Comparison of ENCODE assay signal across 25 mouse cellular contexts in genomic region chr8:71256545-71257232, GRCm38 (mm10). TPM values are rescaled to one million over a fixed set of nuclear protein-coding genes. Genes with fewer than 3 reads are reported as not detected.
DNase-seq lines count a peak whose midpoint lies in the region; ATAC-seq and TF ChIP-seq lines count a peak whose summit lies in the region.
"Had no signal": no experiment of that assay in that cellular context is flagged by ENCODE, and none has a peak within 500 bp of the region (broad histone marks: within the 10 kb centered on the region; RNA-seq: fewer than 3 reads in every experiment).

No protein-coding gene starts in this region.

- ATAC-seq in midbrain, embryonic 11.5 days (ENCODE audit: low FRiP score), result no peak
- ATAC-seq: intestine, postnatal 0 days had no signal

- no peaks in the 10 kb centered on the region for H3K9me3 ChIP-seq in midbrain, embryonic 11.5 days (ENCODE audit: control insufficient read depth, low read length)
- H3K9me3 ChIP-seq: forebrain, embryonic 12.5 days; heart, embryonic 13.5 days; hindbrain, embryonic 12.5 days; kidney, embryonic 15.5 days; midbrain, embryonic 12.5 days had no signal

- no peaks in the 10 kb centered on the region for H3K4me1 ChIP-seq in lung, adult 2 months (ENCODE audit: control insufficient read depth, insufficient read depth, low read length)
- H3K4me1 ChIP-seq in midbrain, embryonic 11.5 days (ENCODE audit: control insufficient read depth, insufficient read depth, low read length), result no peaks in the 10 kb centered on the region
- H3K4me1 ChIP-seq: forebrain, embryonic 12.5 days; heart, embryonic 13.5 days; hindbrain, embryonic 12.5 days; kidney, embryonic 15.5 days; midbrain, embryonic 12.5 days had no signal

- no peak overlapping the region for H3K27ac ChIP-seq in midbrain, embryonic 11.5 days (ENCODE audit: low read depth, low read length)
- H3K27ac ChIP-seq: forebrain, embryonic 12.5 days; gastrocnemius, adult 2 months; heart, adult 2 months; heart, embryonic 13.5 days; hindbrain, embryonic 12.5 days; kidney, embryonic 15.5 days; liver, embryonic 14.5 days; midbrain, embryonic 12.5 days had no signal

- TF ChIP-seq POLR2A in lung, adult 2 months (IDR thresholded peaks at IDR 0.05; ENCODE audit: borderline replicate concordance, extremely low read depth, low read depth, low read length), result peak; percentile 6; the same call in 1 of the 2 replicates

- no peak for TF ChIP-seq CTCF in lung, adult 2 months (IDR thresholded peaks at IDR 0.05; ENCODE audit: insufficient read depth, low read length)

- no peak overlapping the region for H3K4me2 ChIP-seq in midbrain, embryonic 11.5 days
- H3K4me2 ChIP-seq: forebrain, embryonic 12.5 days; heart, embryonic 13.5 days; hindbrain, embryonic 12.5 days; kidney, embryonic 15.5 days; midbrain, embryonic 12.5 days had no signal

- no peak overlapping the region for H3K4me3 ChIP-seq in lung, adult 2 months (replicated peaks; ENCODE audit: extremely low read depth, low read depth, low read length)
- H3K4me3 ChIP-seq in midbrain, embryonic 11.5 days (ENCODE audit: low read depth, low read length), result no peak overlapping the region
- H3K4me3 ChIP-seq: forebrain, embryonic 12.5 days; gastrocnemius, adult 2 months; heart, adult 2 months; heart, embryonic 13.5 days; hindbrain, embryonic 12.5 days; kidney, embryonic 15.5 days; midbrain, embryonic 12.5 days had no signal

- WGBS in lung, adult 2 months, result 69% methylated on average over 3 of the region's 3 CpGs
- 88% methylated on average over 3 of the region's 3 CpGs for WGBS in midbrain, embryonic 11.5 days

- peaks cover 2% of the 10 kb centered on the region; the same call in 1 of the 2 replicates for H3K36me3 ChIP-seq in midbrain, embryonic 11.5 days (ENCODE audit: control insufficient read depth, insufficient read depth, low read length)

- no peaks in the 10 kb centered on the region for H3K27me3 ChIP-seq in midbrain, embryonic 11.5 days (ENCODE audit: control insufficient read depth, insufficient read depth, low read length)
- H3K27me3 ChIP-seq: forebrain, embryonic 12.5 days; heart, embryonic 13.5 days; hindbrain, embryonic 12.5 days; kidney, embryonic 15.5 days; midbrain, embryonic 12.5 days had no signal

- peak; percentile 28 to 42 for DNase-seq in urinary bladder, postnatal 36 days (ENCODE audit: low spot score in 2 of 2)
- no peak for DNase-seq in urinary bladder, postnatal 25 days (ENCODE audit: low spot score)
- peak; percentile 68 for DNase-seq in lung, adult 2 months
- DNase-seq in lung, postnatal 25 days (ENCODE audit: low spot score), result peak; percentile 83
- DNase-seq in adrenal gland, postnatal 4 days (ENCODE audit: low spot score in 2 of 2), result no peak
- DNase-seq in thymus, postnatal 10 days (ENCODE audit: low spot score in 2 of 2), result no peak
- no peak for DNase-seq in kidney, postnatal 36 days
- no peak for DNase-seq in midbrain, embryonic 11.5 days (ENCODE audit: low spot score, missing footprints)
- DNase-seq: adrenal gland, adult 2 months; cerebellum, adult 11-12 months; cerebellum, postnatal 10 days; gastrocnemius, adult 2 months; heart, adult 2 months; heart, postnatal 14 days; kidney, postnatal 4 days; layer of hippocampus, adult 9-11 months; left cerebral cortex, postnatal 4 days; thymus, postnatal 25 days had no signal

- no peak overlapping the region for H3K9ac ChIP-seq in midbrain, embryonic 11.5 days (ENCODE audit: low read length)
- H3K9ac ChIP-seq: forebrain, embryonic 12.5 days; heart, embryonic 13.5 days; hindbrain, embryonic 12.5 days; kidney, embryonic 15.5 days; liver, embryonic 14.5 days; midbrain, embryonic 12.5 days had no signal

RNA-seq across cellular contexts. Expression of gene Myo9b, which starts 15.8 kb away (rescaled TPM):
- 32.7 and 37.6 TPM in 2 replicates for polyA plus RNA-seq in lung, adult 2 months (2012; rRNA removed)
- total RNA-seq in adrenal gland, postnatal 4 days (2021), result 10 to 100 TPM; 43.8 to 47.6 TPM
- polyA plus RNA-seq in midbrain, embryonic 11.5 days (2014; fragmentation: Nextera tagmentation; extraction: Ambion mirVana), result 14.1 and 14.9 TPM in 2 replicates

RNA-seq across cellular contexts. Expression of gene Haus8, which starts 16.0 kb away (rescaled TPM):
- polyA plus RNA-seq in lung, adult 2 months (2012; rRNA removed), result 6.4 and 9.8 TPM in 2 replicates
- 10 to 100 TPM; 22.2 to 26.2 TPM for total RNA-seq in adrenal gland, postnatal 4 days (2021)
- polyA plus RNA-seq in midbrain, embryonic 11.5 days (2014; fragmentation: Nextera tagmentation; extraction: Ambion mirVana), result 54.9 and 58.0 TPM in 2 replicates

Comparison
In these comparisons a context has a peak if more than half of its experiments do, and no peak if none do; other contexts are left out.
1. DNase-seq: peak in urinary bladder, postnatal 36 days (2 of 2), lung, adult 2 months (single experiment) and lung, postnatal 25 days (single experiment); none in urinary bladder, postnatal 25 days (single experiment), adrenal gland, postnatal 4 days (0 of 2), thymus, postnatal 10 days (0 of 2), kidney, postnatal 36 days (0 of 2) and midbrain, embryonic 11.5 days (single experiment).